Mouse (Mus musculus): ENCODE data around the gene Ets2.
"Not testable (repeated sequence)": the region's sequence is repeated elsewhere in the genome, so short reads cannot be mapped to it uniquely, and the experiment has no call there.

The Ets2 gene

DNA sequence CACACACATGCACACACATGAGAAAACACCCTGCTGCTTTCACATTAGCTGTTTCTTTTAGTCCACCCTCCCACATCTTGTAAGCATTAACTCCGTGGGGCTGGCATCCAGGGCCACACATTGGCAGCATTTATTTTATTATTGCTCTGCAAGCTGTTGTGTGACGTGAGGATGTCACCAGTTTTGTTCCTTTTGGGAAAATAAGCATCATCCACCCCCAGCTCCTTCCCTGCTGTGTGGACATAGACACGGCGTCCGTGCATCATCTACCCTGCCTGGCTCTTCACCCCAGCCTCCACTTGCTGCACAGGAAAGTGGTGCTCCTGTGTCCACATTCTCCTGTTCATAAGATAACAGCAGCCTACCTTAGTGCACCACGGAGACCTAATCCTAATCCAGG is 27.9 kb downstream of the Ets2 start:
- in situ Hi-C loops (cut with MboI): loop anchor here (10.0 kb wide), 1 partner anchor 95 kb away; no protein-coding TSS in a partner anchor

DNA sequence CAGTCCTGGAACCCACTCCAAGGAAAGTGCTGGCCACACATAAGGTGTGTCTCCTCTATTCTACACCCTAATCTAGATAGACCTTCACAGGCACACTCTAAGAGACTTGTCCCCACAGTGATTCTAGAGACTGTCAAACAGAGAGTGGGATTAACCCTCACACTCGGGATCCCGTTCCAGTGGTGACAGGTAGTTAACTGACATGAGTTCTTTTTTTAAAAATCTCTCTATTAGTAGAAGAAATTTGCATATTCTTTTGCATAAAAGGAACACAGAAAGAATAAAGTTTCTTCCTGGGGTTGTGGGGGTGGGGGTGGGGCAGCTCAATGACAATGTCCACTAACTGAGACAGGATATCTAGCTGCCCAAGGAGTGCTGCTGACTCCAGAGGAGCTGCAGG is 32.9 kb downstream of the Ets2 start:
- in situ Hi-C loops (cut with MboI): no loop called here

DNA sequence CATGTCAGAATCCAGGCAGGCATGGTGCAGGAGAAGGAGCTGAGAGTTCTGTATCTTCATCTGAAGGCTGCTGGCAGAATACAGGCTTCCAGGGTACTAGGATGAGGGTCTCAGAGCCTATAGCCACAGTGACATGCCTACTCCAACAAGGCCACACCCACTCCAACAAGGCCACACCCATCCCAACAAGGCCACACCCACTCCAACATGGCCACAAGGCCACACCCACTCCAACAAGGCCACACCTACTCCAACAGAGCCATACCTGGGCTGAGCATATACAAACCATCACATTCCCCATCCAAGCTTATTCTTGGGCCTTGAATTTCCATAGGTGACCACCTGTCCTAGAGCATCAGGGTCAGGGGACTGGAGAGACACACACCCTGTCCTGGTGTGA is 34.2 kb downstream of the Ets2 start:
- in situ Hi-C loops (cut with MboI): no loop called here

DNA sequence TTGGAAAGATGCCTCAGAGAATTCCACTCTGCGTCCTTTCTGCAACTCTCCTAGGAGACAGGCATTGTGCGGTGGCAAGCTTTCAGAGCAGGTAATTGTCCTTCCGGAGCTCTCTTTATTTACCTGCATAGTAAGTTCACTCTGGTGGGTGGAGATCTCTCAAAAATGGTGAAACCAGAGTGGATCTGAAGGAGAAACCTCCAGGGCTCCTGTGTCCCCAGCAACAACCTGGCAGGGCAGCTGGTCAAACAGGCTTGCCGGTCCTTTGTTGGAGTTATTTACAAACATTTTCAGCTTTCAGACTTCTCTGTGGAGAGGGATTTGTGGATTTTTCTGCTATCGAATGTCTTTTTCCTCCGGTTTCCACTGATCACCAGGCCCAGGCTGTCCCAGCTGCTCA is 34.6 kb downstream of the Ets2 start:
- in situ Hi-C loops (cut with MboI): no loop called here

DNA sequence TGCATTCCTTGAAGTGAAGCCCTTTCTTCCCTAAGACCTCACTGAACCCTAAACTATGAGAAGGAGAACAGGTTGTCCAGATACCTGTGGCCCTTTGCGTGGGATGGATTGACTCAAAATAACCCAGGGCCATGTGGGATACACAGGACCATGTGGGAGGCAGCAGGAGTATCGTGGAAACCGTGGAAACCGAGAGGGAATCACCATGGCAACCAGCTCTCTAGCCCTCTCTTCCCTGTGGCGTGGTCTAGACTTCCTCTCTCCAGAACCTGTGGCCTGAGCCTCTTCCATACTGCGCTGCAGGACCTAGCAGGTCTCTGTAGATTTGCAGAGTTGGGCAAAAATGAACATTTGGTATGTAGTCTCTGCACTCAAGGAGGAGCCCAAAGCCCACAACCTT is 37.6 kb downstream of the Ets2 start:
- in situ Hi-C loops (cut with MboI): no loop called here

DNA sequence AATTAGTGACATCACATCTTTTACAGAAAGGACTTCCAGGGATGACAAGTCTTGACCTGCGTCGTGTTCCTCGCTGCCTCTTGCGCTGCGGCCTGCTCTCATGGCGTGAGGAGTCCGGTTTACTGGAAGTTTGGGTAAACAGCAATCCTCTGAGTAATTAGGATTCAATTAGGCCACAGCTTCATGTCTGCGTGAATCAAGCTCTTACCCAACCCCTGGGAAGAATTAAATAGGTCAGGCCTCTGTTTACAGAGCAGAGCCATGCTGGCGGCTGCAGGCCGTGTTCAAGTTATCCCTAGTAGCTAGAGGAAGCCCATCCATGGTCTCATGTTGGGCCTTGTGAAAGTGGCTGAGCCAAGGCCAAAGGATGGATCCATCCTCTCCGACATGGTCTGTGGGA is 39.5 kb downstream of the Ets2 start:
- in situ Hi-C loops (cut with MboI): no loop called here

DNA sequence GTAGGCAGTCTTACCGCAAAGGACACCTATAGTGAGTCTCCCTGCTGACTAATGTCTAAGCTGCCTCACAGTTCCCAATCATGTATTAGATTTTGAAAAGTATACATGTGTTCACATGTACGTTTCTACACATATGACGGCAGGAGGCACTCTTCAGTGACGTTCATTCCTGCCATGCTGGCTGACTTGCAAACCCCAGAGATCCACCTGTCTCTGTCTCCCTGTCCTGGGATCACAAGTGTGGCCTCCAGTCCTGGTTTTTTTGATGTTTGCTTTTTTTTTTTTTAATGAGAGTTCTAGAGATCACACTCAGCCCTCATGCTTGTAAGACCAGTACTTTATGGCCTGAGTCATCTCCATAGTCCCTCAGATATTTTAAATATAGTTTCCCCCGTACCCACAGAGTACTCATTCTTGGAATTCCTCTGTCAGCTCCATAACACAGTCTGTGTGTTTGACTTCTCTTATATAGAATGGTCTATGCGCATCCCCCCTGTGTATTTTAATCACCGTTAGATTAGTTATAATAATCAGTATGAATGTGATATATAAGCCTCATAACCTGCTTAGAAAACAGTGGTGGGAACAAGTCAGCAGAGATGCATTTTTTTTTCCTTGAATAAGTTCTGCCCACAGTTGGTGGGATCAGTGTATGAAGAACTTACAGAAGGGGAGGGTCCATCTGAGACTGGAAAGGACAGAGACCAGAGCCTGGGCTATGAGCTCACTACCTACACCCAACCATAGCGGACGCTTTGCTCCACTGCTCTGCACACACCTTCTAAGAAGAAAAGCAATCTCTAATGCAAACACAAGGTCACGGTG is 40.3 kb downstream of the Ets2 start:
- in situ Hi-C loops (cut with MboI): no loop called here

DNA sequence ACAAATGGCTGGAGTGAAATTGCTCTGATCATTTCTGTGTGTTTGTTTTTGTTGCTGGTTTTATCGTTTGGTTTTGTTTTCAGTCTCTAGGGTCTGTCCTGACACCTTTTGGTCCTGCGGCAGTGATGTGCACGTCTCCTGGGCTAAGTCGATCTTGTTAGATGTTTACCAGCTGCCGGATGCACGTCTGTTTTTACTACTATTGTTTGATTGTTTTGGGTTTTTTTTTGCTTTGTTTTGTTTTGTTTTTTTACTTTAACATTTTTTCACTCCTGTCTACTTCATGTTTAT is 40.8 kb downstream of the Ets2 start:
- in situ Hi-C loops (cut with MboI): no loop called here

DNA sequence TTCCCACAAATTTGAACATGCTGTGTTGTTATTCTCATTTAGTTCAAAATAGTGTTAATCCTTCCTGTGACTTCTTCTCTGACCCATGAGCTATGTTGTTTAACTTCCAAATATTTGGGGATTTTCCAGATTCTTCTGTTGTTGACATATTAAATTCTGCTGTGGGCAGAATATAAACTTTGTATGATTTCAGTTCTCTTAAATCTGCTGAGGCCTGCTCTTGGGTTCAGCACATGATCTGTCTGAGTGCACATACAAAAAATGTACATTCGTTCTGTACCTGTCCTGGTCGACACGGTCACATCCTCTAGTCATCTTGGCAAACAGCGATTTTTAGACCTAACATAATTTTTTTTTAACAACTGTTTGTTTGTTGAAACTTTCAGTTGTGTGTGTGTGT is 41.2 kb downstream of the Ets2 start:
- in situ Hi-C loops (cut with MboI): no loop called here

DNA sequence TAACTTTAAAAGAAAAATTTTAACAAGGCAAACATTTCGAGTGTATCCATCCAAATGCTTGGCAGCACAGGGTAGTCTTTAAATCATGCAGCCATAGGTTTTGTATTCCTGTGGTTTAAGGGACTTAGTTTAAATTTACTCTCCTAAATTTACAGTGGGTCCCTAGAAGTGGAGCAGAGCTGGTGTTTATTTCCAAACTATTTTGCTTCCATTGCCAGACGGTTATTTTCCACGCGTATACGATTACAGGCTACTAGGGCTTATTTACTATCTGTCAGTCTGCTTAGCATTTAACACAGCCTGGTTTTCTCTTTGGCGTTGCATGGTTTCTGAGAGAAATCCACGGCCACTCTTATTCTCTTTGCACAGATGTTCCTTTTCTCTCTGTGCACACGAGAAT is 42.9 kb downstream of the Ets2 start:
- in situ Hi-C loops (cut with MboI): no loop called here

DNA sequence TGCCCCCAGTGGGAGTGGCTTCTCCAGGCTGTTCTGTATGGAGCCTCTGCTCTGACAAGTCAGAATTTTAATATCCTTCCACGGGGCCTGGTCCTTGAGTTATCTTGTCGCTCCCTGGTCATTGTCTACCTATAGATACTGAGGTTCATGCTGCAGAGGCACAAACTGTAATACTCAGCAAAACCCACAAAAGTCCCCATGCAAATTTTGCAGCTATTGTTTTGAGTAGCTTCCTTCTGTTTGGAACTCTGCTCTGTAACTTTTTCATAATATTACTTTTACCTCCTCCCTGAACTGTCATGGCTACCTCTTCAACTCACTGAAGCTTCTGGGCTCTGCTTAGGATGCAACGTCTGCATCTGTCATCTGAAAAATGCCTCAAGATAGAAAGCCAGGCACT is 43.8 kb downstream of the Ets2 start:
- in situ Hi-C loops (cut with MboI): no loop called here

DNA sequence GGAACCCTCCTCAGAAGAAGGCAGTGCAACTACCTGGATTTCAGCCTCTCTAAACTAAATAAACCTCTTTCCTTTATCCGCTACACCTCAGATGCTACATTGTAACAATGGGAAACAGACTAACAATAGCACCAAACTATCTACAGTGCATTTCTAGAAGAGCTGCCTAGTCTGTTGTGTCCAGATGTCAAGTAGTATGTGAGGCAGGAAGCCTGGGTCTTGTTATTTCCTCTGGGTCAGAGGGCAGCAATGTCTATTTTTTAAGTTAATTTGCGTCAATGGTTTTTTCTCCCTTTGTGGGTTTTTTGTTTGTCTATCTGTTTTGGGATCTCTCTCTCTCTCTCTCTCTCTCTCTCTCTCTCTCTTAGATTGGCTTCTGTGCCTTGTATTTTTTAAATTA is 44.7 kb downstream of the Ets2 start:
- in situ Hi-C loops (cut with MboI): no loop called here

DNA sequence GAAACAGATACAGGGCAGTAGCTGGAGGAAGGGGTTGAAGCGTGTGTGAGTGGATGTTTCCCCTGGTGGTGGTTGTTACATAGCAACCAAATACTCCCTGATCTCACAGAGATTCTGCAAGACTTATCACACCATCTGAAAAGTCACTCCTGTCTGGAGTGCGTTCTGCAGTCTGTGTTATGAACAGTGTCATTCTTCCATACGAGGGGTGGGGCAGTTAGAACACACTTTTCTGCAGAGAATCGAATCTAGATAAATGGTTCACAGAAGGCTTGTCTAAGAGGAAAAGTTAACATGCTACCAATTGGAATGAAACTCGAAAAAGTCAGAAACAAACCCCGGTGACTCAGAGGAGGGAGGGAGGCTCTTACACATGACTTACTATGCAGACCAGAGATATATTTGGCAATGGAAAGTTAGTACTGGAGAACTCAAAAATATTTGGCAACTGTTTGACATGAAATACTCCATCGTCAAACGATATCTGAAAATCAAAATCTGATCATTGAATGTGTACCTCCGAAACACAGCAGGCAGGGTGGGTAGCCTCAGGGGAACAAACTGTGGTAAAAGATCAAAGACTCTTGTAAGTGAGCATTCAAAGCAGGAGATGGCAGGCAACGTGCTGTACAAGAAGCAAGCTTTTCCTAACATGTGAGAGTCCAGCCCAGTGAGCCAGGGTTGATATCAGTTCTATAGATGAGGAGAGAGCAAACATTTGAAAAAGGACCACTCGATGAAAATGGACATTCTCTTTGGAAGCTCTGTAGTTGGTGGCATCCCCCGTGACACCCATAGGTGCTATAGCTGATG is 47.6 kb downstream of the Ets2 start:
- in situ Hi-C loops (cut with MboI): no loop called here

DNA sequence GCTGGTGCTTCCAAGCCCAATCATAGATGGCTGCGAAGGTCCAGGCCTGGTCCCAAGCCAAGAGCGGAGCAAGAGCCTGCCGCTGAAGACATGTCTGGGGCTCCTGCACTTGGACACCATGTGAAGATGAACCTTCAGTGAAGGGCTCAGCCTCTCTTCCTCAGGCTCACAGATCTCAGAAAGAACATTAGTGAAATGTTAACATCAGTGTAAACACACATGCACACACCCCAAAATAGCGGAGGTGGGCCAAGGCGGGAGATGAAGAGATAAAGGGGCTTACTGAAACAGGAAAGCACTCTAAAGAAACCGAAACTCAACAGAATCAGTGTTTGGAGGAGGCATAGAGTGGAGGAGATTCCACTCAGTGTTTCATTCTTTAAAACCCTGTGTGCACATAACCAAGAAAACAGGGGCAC is 48.3 kb downstream of the Ets2 start:
- in situ Hi-C loops (cut with MboI): no loop called here

DNA sequence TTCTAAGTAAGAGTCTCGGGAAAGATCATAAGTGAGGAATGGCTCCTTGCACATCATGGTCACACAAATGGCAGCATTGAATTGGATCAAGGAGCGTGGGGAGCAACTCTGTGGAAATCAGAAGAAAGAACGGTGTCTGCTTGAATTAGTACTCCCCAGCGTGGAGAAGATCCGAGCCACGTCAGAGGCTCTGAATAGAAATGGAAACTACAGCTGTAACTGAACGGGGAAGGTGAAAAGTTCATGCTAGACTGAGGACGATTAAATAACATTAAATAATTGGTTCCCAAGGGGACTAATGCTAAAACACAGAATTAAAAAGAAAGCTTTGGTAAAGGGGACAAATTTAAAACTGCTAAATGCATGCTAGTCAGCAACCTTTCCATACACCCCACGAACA is 50.6 kb downstream of the Ets2 start:
- in situ Hi-C loops (cut with MboI): no loop called here

DNA sequence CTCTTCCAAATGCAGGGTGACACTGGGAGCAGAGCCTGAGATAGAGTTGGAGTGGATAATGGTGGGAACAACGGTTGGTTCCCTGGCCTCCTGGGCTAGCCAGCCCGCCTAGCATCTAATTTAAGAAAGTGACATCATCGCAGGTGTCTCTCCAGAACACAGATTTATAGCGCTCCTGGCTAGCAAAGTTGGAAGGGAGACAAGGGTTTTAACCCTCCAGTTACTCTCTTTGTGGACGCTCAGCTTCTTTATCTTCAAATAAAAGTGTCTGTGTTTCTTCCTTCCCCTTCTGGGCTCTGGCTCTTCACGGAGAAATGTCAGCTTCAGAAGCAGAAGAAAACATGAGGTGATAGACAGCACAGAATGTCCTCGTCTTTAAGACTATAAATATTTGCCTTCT is 51.4 kb downstream of the Ets2 start:
- in situ Hi-C loops (cut with MboI): no loop called here

DNA sequence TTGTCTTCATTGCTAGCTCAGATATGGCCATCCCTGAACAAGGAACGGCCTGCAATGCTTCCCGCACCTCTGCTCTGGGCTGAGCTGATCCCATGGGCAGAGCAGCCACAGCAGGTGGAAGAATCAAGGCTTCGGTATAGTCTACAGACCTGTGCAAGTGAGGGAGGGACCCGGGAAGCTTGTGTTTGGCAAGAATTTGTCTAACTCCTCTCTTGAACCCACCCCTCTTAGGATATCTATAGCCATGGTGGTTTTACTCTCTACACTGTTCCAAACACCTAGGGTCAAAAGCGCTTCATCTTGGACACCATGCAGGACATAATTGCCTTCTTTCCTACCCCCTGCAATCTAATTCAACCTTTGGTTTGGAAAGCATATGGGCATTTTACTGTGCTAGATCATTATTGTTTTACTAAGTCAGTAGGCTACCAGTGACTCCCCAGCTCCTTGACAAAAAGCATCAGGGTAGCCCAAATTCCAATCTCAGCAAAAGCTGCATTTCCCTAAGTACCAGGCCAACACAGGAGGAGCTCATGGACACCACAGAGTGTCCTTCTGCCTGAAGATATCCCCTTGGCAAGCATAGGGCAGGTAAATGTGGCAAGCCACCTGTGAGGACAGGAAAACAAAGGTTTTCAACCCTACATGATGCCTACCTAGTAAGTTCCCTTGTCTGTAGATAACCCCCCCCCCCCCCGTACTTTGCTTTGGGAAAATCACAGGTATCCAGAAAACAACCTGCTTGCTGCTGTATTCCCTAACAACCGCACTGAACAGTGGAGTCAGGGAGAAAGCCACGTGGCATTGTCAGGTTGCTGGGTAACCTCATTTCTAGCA is 57.5 kb downstream of the Ets2 start:
- in situ Hi-C loops (cut with MboI): no loop called here

DNA sequence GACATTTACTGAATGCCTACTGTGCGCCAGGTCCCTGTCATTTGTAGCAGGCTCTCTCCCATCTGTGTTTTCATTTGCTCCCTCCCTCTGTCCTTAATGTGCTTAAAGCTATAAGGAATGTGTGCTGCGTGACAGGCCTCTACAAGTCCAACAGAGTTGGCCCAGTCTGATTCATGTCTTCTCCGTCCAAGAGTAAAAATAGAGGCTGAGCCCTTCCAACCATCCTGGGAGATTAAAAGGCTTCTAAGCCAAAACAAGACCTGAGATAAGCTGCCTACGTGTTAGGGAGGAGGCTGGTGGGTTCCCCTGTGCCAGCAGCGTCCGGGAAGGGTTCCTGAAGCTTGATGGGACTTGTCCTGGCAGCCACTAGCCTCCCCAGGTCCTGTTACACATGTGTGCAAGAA is 58.1 kb downstream of the Ets2 start:
- in situ Hi-C loops (cut with MboI): no loop called here

DNA sequence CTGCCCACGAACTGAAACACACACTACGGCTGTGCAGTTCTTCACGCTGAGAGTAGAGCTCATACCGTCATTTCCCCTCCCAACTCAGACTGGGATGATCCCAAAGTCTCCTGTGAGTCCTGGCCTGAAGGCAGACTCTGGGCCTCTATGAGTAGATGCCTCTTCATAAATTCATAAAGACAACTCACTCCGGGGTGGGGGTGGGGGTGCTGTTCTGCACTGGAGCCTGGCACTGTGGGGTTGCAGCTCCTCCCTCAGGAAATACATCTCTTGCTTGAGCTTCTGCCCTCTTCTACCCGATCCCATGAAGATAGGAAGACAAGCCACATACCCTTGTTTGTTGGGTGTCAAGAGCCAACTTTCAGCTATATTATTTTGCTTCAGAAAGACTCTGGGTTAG is 59.9 kb downstream of the Ets2 start:
- in situ Hi-C loops (cut with MboI): no loop called here

DNA sequence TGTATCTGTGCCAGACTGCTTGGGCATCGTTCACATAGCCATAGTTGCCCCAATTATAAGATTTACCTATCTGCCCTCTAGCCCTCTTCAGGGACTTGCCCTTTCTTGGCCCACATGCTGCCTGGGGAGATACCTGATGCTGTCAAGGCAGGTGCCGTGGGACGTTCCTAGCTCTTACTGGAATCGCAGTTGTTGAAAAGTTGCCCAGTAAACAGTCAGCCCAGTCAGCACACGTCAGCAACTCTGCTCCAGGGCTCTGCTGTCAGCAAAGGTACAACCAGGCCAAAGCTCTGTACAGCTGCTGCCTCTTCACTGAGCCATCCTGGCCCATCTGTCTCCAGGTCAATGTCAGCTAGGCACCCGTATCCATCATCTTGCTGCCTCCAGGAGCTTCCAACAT is 61.3 kb downstream of the Ets2 start:
- in situ Hi-C loops (cut with MboI): no loop called here

DNA sequence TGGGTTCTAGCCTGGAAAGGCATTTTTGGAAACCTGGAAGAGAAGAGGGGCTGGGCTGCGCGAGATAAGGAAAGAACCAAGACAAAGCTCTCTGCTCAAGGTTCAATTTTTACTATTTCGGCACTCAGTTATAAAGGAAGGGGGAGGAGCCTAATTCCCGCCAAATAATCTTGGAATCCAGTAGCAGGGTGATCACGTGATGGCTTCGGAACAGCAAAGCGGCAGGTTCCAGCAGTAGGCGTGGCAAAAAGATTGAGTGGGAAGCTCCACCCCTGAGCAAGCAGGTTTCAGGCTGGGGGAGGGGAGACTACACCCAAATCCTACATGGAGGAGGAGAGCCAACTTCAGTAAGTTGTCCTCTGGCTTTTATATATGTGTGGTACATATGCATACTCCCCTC is 62.2 kb downstream of the Ets2 start:
- in situ Hi-C loops (cut with MboI): not testable (repeated sequence)

DNA sequence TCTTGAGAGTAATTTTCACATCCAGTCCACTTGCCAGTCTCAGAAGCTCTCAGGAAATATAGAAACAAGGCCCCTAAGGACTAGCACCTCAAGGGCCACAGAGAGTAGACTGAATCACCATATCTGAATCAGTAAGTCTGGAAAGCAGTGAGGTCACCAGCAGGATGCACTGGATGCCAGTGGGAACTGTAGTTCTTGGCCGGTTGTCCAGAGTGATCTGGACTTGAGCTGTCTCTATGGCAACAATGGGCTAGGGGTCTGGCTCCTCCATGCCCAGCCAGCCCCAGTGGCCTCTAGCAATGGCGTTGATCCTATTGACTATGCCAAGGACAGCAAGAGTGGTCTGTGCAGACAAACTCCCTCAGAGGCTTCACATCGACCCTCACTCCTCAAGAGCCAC is 64.3 kb downstream of the Ets2 start:
- in situ Hi-C loops (cut with MboI): no loop called here

DNA sequence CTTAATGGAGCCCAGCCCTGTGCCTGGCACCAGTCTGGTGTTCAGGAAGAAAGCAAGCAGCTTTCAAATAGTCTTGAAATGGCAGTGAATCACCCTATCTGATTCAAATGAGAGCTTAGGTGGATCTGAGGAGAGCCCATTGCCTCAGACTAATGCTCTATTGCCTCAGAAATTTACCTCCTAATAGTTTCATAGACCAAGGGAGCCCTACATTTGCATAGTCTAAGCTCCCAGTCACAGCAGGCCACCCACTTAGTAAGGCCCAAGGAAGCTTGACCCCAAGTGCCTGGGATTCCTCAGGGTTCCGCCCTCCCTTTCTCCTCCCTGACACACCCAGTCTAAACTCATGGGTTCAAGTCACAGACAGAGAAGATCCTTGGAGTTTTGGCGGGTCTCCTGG is 65.4 kb downstream of the Ets2 start:
- in situ Hi-C loops (cut with MboI): no loop called here
